Mouse (Mus musculus) frontal cortex, postnatal 25 days (tissue): Measurements from ENCODE around the gene Usp6nl.

Experiments
- DNase-seq, 2 experiments: peaks; one replicate each; pipeline ENCODE4 v3.0.0; 2022; ENCODE audit warnings: low spot score in 2 of 2

Gene Usp6nl

DNA sequence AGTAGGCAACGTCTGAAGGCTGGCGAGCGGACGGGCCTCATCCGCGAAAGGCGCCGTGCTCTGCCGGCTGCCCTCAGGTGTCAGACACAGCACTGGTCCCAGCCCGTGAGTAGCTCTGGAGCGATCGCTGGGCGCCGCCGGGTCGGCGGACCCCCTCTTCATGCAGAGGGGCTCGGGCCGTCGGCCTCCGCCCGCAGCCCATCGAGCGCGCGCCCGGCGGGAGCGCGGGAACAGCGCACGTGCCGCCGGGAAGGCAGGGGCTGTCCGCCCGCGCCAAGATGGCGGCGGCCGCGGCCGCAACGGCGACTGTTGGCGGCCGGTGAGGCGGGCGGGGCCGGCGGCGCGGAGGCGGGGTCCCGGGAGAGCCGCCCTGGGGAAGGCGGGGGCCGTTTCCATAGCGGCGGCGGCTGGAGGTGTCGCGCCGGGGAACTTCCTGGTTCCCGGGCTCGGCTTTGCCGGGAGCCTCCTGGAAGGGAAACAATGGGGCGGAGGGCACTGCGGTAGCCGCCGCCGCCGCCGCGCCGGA is at the start of gene Usp6nl:
TSS of gene Usp6nl (plus strand) at position 292 of the 526 bp plus-strand sequence.
- DNase-seq: peak; percentile 53 to 68

DNA sequence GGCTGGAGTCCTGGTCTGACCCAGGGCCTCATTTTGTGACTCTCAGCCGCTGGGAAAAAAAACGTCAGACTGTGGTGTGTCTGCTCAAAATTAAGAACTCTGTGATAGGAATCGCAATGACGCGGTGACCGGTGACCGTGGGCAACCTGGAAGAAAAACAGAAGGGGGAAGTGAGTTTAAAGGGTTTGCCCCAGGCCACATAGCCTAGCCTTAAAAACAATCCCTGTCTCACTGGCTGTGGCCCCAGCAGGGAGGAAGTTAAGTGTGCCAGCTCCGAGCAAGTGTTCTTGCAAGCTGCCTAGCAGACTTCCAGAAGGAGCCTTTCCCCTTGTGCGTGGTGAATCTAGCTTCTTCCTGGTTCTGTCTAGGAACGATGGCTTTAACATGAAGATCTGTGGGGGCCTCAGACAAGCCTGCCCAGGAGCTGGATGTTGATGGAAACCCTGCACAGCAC is 49.0 kb upstream of the Usp6nl start:
- no peak for DNase-seq

DNA sequence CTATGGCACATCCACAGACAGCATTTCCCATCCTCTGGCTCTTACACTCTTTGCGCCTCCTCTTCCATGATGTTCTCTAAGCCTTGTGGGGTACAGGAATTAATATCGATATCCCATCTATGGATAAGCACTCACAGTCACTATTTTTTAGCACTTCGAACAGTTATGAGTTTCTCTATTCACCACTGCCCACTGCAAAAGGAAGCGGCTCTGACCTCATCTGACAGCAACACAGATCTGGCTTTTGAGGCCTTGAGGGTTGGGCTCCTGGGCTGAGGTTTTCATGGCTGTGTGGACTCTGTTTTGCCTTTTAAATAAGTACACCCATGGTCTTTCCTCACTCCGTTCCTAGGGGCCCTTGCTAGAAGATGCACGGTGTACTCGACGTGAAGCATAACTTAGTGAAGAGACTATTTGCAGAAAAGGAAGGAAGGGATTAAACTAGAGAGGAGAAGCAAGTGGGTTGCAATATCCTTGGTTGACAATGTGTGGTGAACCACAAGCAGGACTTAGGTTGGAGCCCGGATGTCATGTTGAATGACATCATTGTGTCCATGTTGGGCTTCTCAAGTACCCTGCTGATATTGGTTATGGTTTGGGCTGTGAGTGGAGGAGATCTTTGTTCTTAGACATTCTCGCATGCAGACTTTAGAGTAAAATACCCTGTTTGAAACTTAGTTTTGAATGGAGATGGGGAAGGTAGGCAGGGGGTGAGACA is 43.5 kb upstream of the Usp6nl start:
- no peak for DNase-seq

DNA sequence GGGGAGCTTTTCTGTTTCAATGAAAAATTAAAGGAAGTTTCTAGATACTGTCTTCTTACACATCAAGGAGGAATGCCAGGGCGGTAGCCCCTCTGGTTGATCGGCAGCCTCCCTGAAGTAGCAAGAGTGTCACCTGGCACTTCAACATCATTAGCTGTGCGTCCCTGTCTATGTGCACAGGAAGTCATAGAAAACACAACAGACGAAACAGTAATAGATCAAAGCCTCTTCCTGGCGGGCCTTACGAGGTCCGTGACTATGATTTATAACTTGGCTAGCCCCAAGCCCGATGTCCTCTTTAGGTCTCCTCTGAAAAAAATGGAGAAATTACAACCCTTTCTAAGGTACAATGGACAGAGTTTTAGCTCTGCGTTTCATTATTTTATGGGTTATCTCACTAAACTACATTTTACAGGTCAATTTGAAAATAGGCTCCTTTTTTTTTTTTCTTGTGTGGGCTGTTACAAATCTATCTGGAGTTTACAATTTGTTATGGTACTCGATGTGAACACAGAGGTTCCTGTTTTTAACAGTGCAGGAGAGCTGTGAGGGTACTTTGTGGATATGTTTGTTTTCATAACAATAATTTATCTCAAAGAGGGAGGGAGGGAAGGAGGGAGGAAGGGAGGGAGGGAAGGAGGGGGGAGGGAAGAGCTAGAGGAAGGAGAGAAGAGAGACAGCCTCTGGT is 42.7 kb upstream of the Usp6nl start:
- no peak for DNase-seq

DNA sequence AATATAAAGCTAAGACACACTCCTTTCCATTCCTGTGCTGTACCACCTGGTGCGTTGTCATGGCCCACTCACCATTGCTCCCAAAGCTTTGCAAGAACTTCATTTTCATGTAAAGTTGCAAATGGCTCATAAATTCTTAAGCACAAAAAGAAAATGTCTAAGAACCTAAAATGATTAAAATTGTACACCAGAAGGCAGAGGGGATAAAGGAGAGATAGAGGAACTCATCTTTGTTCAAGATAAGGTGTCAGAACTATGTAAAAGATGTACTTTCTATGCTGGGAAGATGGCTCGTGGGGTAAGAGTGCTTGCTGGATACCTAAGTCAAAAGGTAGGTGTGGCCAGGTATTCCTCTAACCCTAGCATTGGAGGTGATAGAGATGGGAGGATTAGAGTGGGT is 38.9 kb upstream of the Usp6nl start:
- no peak for DNase-seq

DNA sequence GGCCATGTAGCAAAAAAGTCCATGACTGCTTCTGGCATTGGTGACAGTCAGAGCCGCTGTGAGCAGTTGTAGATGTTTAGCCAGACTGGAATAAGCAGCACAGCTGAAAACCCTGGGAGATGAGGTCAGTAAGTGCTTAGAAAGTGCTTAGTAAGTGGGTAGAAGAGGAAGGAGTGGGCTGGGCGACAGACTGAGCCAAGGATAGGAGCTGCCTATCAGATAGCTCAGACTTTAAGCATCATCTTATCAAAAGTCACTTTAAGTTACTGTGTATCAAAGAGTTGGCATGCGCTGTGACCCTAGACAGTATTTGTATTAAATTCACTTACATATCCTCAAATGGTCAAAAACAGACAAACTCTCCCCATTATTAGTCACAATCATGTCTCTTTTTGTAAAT is 37.7 kb upstream of the Usp6nl start:
- DNase-seq: no peak

DNA sequence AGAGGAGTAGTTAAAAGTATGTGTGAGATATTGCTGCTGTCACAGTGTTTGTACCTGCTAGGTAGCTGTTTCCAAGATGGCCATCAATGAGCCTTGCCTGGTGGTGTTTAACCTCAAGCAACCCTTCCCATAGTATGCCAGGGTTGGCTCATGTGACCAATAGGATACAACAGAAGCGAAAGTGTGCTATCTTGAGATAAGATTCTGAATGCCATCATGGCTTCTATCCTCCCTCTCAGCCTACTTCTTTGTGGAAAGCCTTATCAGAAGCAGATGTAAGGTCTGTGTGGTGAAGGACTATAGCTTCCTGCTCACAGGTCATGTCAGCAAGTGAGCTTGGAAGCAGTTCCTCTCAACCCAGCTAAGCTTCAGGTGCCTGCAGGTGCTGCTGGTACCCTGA is 36.7 kb upstream of the Usp6nl start:
- no peak for DNase-seq

DNA sequence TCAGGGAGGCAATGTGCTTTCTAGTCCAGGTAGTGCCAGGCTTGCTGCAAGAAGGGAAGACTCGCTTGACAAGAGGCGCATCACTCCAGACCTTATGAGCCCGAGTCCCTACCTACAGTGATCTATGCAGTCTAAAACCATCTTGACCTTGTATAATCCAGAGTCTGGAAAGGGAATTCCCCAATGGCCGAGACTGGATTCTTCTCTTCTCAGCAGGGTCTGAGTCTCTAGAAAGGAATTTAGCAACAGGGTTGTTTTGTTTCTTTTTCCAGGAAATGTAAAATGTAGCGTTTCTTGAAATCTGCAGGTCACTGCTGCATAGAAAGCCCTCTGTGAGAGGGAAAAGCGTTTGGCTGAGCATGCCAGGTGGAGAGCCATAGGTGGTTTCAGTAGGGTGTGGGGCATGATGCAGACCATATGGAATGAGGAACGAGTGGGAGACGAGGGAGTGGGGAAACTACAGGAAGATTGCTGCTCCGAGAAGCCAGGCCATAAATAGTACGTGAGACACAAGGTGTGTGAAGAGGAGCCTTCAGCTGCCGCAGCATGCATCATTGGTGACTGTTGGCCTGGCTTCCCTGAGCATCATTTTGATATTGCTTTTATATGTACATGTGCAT is 28.5 kb upstream of the Usp6nl start:
- no peak for DNase-seq

DNA sequence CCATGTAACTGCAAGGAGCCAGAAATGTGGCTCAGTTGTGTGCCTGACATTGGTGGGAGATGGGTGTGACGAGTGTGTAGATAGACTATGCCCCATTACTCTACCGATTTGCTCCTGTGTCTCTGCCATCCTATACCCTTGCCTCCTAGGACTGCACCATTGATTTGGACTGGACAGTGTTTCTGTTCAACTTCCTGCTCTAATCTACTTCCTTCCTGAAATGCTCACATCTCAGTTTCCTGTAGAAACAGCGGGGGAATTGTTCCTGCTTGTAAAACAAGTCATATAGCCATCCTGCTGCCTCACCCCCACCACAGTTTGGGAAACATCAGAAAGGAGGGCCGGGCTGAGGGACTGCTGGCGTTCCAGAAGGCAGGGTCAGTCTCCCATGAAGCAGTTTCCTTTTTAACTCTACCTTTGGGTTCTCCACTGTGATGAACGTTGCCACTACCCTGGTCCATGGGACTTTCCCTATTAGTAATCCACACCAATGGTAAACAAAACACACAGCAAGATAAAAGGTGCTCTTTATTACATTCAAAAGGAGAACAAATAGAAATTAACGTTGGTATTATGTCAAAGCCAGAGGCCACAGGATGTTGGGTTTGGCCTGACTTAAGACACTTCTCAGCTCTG is 27.4 kb upstream of the Usp6nl start:
- DNase-seq: no peak

DNA sequence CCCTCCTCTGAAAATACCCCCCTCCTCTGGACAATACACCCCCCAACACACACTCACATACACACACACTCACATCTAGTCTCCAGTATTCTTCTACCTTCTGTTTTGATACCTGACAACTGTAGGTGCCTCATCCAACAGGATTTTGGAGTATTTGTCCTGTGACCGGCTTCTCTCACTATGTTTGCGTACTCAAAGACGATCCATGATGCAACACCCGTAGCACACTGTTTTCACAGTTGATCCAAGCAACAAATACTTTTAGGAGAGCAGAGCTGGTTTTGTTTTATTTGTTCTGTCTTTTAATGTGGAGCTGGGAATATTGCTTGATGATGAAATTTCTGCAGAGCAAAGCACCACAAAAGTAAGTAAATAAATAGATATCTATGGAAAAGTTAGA is 17.7 kb upstream of the Usp6nl start:
- DNase-seq: no peak

DNA sequence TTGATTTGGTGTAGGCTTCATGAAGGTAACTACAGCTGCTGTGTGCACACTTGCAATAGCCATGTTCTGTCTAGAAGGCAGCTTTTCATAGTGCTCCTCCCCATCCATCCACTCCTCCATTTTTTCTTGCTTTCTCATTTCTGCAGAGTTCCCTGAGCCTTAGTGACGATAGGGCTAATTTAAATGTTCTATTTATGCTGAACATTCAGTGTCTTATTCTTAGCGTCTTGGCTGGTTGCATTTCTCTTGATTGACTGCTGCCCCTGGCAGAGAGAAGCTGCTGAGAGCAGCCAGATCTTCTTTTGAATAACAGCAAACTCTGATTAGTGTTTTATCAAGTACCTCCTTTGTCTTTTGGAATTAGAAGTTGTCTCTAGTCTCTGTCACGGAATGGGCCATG is 15.6 kb upstream of the Usp6nl start:
- DNase-seq: no peak

DNA sequence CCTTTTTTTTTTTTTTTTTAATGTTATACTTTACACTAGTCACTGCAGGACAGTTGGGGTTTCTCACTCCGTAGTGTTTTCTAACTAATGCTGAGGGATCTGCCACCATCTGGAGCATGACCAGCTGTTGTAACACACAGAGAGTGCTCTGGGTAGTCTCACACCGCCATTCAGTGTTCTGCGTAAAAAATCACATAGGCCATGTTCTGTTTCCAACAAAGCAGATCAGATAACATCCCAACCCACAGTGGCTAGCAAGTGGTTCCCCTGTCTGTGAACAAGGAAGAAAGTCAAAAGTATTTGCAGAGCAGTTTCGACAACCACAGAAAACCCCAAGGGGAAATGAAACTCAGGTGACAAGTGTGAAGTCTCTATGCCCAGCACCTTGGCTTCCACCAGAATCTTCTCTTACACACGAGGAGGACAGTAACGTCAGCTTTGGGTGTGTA is 13.1 kb upstream of the Usp6nl start:
- DNase-seq: no peak

DNA sequence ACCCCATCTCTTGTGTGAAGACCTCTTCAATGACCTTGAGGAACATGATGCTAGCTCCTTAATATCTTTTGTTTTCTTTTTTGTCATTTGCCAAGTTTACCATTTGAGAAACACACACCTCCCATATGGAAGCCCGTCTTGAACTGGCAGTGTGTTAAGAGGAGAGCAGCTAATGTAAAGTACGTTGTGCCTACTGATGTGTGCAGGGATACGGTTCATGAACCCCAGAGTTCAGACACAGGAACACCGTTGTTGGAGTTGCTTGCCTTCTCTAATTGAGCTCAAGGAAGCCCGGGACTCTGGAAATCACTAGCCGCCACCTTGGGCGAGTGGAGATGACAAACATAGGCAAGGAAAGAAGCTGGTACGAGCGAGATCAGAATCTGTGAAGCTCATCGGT is 9.7 kb upstream of the Usp6nl start:
- DNase-seq: no peak

DNA sequence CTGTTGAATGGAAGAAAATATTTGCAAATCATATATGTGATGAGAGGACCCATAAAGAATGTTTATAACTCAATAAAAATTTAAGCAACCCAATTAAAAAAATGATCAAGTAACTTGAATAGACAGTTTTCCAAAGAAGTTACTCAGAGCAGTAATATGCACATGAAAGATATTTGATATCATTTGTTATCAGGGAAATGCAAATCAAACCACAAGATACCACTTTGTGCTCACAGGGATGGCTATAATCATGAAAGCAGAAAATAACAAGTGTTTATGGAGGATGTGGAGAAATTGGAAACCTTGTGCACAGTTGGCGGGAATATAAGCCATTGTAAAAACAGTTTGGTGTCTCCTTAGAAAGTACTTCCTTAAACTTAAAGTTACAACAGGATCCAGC is 8.7 kb upstream of the Usp6nl start:
- no peak for DNase-seq

DNA sequence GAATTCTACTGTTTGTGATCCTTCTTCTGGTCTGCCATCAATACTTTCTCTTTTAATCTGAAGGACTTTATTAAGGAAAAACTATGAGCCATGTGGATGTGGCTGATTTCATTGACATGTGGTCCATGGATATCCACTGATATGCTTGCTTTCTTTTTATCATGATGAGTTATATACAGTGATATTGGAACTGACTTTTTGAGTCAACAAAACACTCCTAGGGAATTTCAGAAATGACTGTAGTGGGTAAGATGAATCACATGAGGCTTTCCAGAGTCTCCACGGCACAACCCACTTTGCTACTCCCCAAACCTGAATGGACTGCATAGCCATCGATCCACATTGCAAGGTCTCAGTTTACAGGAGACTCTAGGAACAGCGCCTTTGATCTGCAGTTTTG is 2.3 kb upstream of the Usp6nl start:
- no peak for DNase-seq

DNA sequence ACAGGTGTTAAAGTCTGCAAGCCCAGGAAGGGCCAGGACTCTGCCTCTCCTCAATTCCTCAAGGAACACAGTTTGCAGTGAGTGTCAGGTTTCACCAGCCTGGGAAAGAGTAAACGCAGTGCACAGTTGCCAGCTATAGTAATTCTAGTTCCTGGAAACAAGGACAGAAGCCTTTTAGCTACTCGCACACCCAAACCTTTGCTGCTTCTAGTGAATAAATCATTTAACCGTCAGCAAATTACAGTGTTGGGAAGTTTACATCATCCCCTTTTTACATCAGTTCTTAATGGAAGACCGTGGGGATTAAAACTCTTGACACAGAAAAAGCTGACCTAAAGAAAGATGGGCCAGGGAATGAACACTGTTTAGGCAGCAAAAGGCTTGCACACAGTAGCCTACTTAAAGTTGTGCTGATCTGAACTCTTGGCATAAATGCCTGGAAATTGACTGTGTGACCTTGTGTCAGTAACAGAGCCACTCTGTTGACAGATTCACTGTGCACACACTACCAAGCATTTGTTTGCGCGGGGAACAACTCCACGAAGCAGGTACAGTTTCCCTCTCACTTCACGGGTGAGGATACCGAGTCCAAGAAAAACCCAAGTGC is 595 bp upstream of the Usp6nl start:
- DNase-seq: no peak

DNA sequence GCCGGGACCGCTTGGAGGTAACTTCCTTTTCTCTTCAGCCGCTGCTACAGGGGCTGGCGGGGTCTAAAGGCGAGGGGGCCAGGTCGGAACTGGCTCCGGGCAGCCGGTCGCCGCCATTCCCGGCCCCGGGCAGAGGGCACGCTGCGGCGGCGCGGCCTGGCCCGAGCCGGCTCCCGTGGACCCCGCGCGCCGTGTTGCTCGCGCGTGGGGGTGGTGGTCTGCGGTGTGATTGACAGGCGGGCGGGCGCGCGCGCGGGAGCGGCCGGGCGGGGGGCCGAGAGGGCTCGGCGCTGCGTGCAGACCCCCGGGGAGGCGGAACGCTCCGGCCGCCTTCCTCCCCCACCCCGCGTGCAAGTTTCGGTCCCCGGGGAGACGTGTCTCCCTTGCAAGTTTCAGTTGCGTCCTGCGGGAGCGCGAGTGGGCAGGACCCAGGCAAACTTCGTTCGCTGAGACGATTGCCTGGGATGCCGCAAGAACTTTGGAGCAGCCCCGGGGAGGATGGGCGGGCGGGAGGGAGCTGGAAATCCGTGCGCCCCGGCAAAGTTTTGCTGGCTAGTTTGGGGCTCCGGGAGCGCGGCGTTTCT is 563 bp downstream of the Usp6nl start:
- DNase-seq: no peak

DNA sequence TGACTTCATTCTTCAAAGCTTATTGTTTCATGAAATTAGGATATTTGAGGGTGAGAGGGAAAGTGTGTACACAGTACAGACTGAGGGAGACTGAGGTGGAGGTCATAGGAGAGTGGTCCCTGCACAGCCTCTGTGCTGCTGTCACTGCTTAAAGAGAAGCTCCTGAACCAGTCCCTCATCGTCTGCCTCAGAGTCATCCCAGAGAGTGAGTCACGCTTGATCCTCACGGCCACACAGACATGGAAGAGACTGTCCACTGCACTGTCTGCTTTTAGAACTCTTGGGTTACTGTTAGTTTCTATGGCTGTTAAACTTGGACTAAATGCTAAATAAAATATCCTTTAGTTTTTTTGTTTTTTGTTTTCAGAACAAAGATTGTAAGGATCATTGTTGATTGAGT is 3.2 kb downstream of the Usp6nl start:
- DNase-seq: no peak

DNA sequence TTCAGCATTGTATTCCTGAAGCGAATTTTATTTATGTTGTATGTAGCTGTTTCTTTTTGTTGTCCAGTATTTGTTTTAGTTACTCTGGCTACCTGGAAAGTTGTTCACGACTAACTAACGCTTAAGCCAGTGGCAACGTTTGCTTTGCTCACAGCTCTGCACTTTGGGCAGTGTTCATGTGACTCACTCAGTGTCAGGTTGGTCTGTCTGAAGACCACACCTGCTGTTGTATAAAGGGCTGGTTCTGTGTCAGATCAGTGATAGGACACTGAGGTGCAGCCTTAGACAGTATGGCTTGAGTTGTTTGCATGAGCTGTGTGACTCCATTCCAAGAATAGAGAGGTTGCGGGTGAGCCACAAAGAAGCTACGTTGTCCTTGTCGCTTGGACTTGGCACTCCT is 6.5 kb downstream of the Usp6nl start:
- DNase-seq: no peak

DNA sequence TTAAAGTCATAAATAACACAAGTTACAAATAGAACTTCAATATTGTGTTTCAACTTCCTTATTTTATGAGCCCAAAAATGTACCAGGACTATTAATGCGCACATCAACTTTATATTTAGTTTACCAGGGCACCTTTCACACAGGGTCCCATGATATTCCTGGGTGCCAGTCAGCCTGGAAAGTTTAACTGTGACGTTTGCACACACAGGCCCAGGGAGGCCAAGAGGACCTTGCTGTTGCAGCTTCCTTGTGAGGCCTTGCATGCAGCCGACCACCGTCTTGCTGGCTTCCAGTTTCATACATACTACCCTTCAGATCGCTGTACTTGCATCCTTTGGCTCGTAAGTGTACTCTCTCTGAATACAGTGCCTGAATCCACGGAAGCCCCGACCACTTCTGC is 8.3 kb downstream of the Usp6nl start:
- DNase-seq: no peak

DNA sequence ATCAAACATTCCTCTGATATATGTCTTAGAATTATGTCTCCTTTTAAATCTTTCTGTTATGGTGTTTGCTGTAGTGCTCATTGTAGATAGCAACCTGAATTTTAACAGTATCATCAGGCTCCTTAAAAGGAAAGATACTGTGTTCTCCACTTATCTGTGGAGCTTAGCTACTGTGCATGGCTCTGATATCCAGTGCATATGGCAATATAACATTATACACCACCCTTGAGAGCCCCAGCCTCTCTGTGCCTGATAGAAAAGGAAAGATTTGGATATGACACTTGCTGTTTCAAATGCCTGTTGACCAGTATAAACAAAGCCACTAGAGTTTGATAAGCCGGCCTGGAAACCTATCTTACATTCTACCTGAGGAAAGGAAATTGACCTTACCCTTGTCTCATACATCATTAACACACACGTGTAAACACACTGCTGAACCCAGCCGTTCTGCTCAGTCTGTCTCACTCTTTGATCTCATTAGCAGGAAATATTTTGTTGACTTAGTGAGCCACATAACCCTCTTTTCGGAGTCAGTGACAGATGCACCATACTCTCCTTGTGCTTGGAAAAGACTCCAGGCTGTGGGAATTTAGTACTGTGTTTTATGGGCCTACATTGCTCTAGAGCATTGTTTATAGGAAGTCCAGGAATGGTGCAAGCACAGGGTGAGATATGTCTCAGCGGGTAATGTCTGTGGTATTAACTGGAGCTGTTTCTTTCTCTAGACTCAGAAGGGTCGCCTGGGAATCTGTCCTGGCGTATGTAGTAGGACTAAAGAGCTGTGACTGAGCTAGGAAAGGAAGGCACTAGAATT is 9.1 kb downstream of the Usp6nl start:
- no peak for DNase-seq
